Mouse (Mus musculus): ENCODE measurements around the gene Srd5a1. TPM values are rescaled to one million over a fixed set of nuclear protein-coding genes. Genes with fewer than 3 reads are reported as not detected.
"Not testable (repeated sequence)": the region's sequence is repeated elsewhere in the genome, so short reads cannot be mapped to it uniquely, and the experiment has no call there.

Gene Srd5a1
- polyA plus RNA-seq, 1 experiment = 3.4 TPM

GRCm38 (mm10) chr13:69585828-69586227 lies 25.4 kb downstream of the Srd5a1 start:
- 35% methylated on average over 6 of the region's 6 CpGs for whole genome bisulfite sequencing
- Histone ChIP-seq H3K4me3 (replicated peaks; ENCODE audit: extremely low read depth, low read depth, low read length) (no peak overlapping the region), H3K4me1 (ENCODE audit: control insufficient read depth, insufficient read depth, low read length) (no peaks in the 10 kb centered on the region)
- TF ChIP-seq CTCF (IDR thresholded peaks at IDR 0.05; ENCODE audit: insufficient read depth, low read length) (no peak), POLR2A (IDR thresholded peaks at IDR 0.05; ENCODE audit: borderline replicate concordance, extremely low read depth, low read depth, low read length) (no peak)
- DNase-seq = no peak

- TF ChIP-seq CTCF (IDR thresholded peaks at IDR 0.05; ENCODE audit: insufficient read depth, low read length) (no peak), POLR2A (IDR thresholded peaks at IDR 0.05; ENCODE audit: borderline replicate concordance, extremely low read depth, low read depth, low read length) (no peak)
- WGBS = 90% methylated on average over 6 of the region's 6 CpGs
- Histone ChIP-seq H3K4me3 (replicated peaks; ENCODE audit: extremely low read depth, low read depth, low read length) (no peak overlapping the region), H3K4me1 (ENCODE audit: control insufficient read depth, insufficient read depth, low read length) (no peaks in the 10 kb centered on the region)
- DNase-seq = no peak
These were observed 27.7 kb downstream of the Srd5a1 start for GRCm38 (mm10) chr13:69583591-69583990.

- 86% methylated on average over 6 of the region's 6 CpGs for WGBS
These were observed 28.8 kb downstream of the Srd5a1 start for GRCm38 (mm10) chr13:69582411-69582810.

GRCm38 (mm10) chr13:69577181-69577834 lies 33.9 kb downstream of the Srd5a1 start:
- TF ChIP-seq CTCF (IDR thresholded peaks at IDR 0.05; ENCODE audit: insufficient read depth, low read length) = no peak
- TF ChIP-seq POLR2A (IDR thresholded peaks at IDR 0.05; ENCODE audit: borderline replicate concordance, extremely low read depth, low read depth, low read length) = no peak
- 82% methylated on average over 16 of the region's 16 CpGs for WGBS
- no peak for DNase-seq
- no peaks in the 10 kb centered on the region for H3K4me1 ChIP-seq (ENCODE audit: control insufficient read depth, insufficient read depth, low read length)
- no peak overlapping the region for H3K4me3 ChIP-seq (replicated peaks; ENCODE audit: extremely low read depth, low read depth, low read length)

More at GRCm38 (mm10) chr13:69582411-69582810, 28.8 kb downstream of the Srd5a1 start:
- no peak for DNase-seq
- no peak overlapping the region for H3K4me3 ChIP-seq (replicated peaks; ENCODE audit: extremely low read depth, low read depth, low read length)
- TF ChIP-seq POLR2A (IDR thresholded peaks at IDR 0.05; ENCODE audit: borderline replicate concordance, extremely low read depth, low read depth, low read length) (no peak), CTCF (IDR thresholded peaks at IDR 0.05; ENCODE audit: insufficient read depth, low read length) (no peak)
- H3K4me1 ChIP-seq (ENCODE audit: control insufficient read depth, insufficient read depth, low read length) = no peaks in the 10 kb centered on the region

GRCm38 (mm10) chr13:69576676-69577075 lies 34.6 kb downstream of the Srd5a1 start:
- TF ChIP-seq POLR2A (IDR thresholded peaks at IDR 0.05; ENCODE audit: borderline replicate concordance, extremely low read depth, low read depth, low read length) (no peak), CTCF (IDR thresholded peaks at IDR 0.05; ENCODE audit: insufficient read depth, low read length) (no peak)

GRCm38 (mm10) chr13:69572594-69572993 lies 38.6 kb downstream of the Srd5a1 start:
- H3K4me3 ChIP-seq (replicated peaks; ENCODE audit: extremely low read depth, low read depth, low read length) = no peak overlapping the region
- DNase-seq = no peak
- TF ChIP-seq CTCF (IDR thresholded peaks at IDR 0.05; ENCODE audit: insufficient read depth, low read length) (no peak), POLR2A (IDR thresholded peaks at IDR 0.05; ENCODE audit: borderline replicate concordance, extremely low read depth, low read depth, low read length) (no peak)
- 91% methylated on average over 3 of the region's 3 CpGs for WGBS
- no peaks in the 10 kb centered on the region for H3K4me1 ChIP-seq (ENCODE audit: control insufficient read depth, insufficient read depth, low read length)

More at GRCm38 (mm10) chr13:69576676-69577075, 34.6 kb downstream of the Srd5a1 start:
- DNase-seq = no peak
- Histone ChIP-seq H3K4me1 (ENCODE audit: control insufficient read depth, insufficient read depth, low read length) (no peaks in the 10 kb centered on the region), H3K4me3 (replicated peaks; ENCODE audit: extremely low read depth, low read depth, low read length) (no peak overlapping the region)
- WGBS = 57% methylated on average over 11 of the region's 11 CpGs

- DNase-seq = no peak
- 80% methylated on average over 9 of the region's 9 CpGs for WGBS
- TF ChIP-seq CTCF (IDR thresholded peaks at IDR 0.05; ENCODE audit: insufficient read depth, low read length) = no peak
- H3K4me1 ChIP-seq (ENCODE audit: control insufficient read depth, insufficient read depth, low read length) = no peaks in the 10 kb centered on the region
- no peak overlapping the region for H3K4me3 ChIP-seq (replicated peaks; ENCODE audit: extremely low read depth, low read depth, low read length)
These were observed 42.0 kb downstream of the Srd5a1 start for GRCm38 (mm10) chr13:69569201-69569600.

GRCm38 (mm10) chr13:69565401-69565800 lies 45.8 kb downstream of the Srd5a1 start:
- not testable (repeated sequence) for H3K4me3 ChIP-seq (replicated peaks; ENCODE audit: extremely low read depth, low read depth, low read length); H3K4me1 ChIP-seq (ENCODE audit: control insufficient read depth, insufficient read depth, low read length); DNase-seq
- 95% methylated on average over 4 of the region's 4 CpGs for WGBS

- no peak for TF ChIP-seq CTCF (IDR thresholded peaks at IDR 0.05; ENCODE audit: insufficient read depth, low read length)
- TF ChIP-seq POLR2A (IDR thresholded peaks at IDR 0.05; ENCODE audit: borderline replicate concordance, extremely low read depth, low read depth, low read length) = no peak
- Histone ChIP-seq H3K4me3 (replicated peaks; ENCODE audit: extremely low read depth, low read depth, low read length) (no peak overlapping the region), H3K4me1 (ENCODE audit: control insufficient read depth, insufficient read depth, low read length) (no peaks in the 10 kb centered on the region)
- DNase-seq = no peak
These were observed 46.7 kb downstream of the Srd5a1 start for GRCm38 (mm10) chr13:69564573-69564972.

GRCm38 (mm10) chr13:69563905-69564304 lies 47.3 kb downstream of the Srd5a1 start:
- Histone ChIP-seq H3K4me3 (replicated peaks; ENCODE audit: extremely low read depth, low read depth, low read length) (no peak overlapping the region), H3K4me1 (ENCODE audit: control insufficient read depth, insufficient read depth, low read length) (no peaks in the 10 kb centered on the region)
- 54% methylated on average over 3 of the region's 3 CpGs for WGBS
- DNase-seq = no peak
- TF ChIP-seq POLR2A (IDR thresholded peaks at IDR 0.05; ENCODE audit: borderline replicate concordance, extremely low read depth, low read depth, low read length) (no peak), CTCF (IDR thresholded peaks at IDR 0.05; ENCODE audit: insufficient read depth, low read length) (no peak)

All from lung, adult 2 months (tissue).